Mouse (Mus musculus): Measurements from ENCODE around the gene Lhx6. TPM values are rescaled to one million over a fixed set of nuclear protein-coding genes. Genes with fewer than 3 reads are reported as not detected.

Gene Lhx6
- polyA plus RNA-seq, 1 experiment from 2014 or later = 2.0 TPM

DNA sequence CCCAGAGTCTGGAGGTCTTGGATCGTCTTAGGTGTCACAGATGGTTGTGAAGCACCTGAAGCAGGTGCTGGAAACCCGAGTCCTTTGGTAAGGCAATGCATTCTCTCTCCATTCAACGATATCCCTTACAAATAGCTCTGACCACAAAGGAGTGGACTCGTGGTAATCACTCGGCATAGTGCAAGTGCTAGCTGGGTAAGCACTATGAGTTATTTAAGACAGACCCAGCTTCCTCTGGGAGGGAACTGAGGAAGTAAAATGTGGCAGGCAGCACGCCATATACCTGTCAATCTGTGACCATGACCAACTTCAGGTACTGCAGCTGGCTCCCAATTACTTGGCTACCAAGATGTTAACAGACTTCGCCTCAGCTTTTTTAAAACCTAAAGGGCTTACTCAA, 70.3 kb downstream of the Lhx6 start:
- 86% methylated on average over 7 of the region's 7 CpGs for WGBS
- no peaks in the 10 kb centered on the region for H3K4me1 ChIP-seq (ENCODE audit: insufficient read depth, low read depth, low read length)
- no peak overlapping the region for H3K4me3 ChIP-seq (ENCODE audit: low read depth, low read length)
- ATAC-seq (no peak), DNase-seq (ENCODE audit: low spot score) (no peak)
- no peaks in the 10 kb centered on the region for H3K9me3 ChIP-seq (ENCODE audit: low read length)
- no peak overlapping the region for H3K4me2 ChIP-seq (replicated peaks; ENCODE audit: low read depth, low read length)
- H3K27me3 ChIP-seq (replicated peaks; ENCODE audit: insufficient read depth, low read length) = no peaks in the 10 kb centered on the region
- H3K27ac ChIP-seq (ENCODE audit: low read length) = no peak overlapping the region
- TF ChIP-seq CTCF (IDR thresholded peaks at IDR 0.05) = no peak
- TF ChIP-seq EP300 (IDR thresholded peaks at IDR 0.05) = no peak
- no peak overlapping the region for H3K9ac ChIP-seq (replicated peaks; ENCODE audit: low read depth)
- H3K36me3 ChIP-seq (ENCODE audit: insufficient read depth, low read length) = peaks cover 4% of the 10 kb centered on the region; the same call in 1 of the 2 replicates

DNA sequence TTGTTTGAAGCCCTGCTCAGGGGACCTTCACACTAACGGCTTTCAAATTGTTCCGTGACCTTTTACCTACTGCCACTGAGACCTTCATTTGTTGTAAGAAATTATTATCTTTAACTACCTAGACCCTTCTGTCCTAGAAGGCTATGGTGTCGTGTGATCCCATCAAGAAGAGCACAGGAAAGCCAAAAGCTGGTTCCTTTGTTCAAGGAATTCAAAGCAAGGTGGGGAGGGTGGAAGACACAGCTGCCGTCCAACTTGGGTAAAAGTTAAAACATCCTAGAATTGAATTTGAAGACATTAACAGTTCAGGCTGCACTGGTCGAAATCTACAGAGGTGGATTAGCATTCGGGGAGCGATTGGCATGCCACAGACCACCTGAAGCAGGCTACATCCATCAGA, 71.2 kb downstream of the Lhx6 start:
- Histone ChIP-seq H3K4me3 (ENCODE audit: low read depth, low read length) (no peak overlapping the region), H3K27me3 (replicated peaks; ENCODE audit: insufficient read depth, low read length) (no peaks in the 10 kb centered on the region), H3K9ac (replicated peaks; ENCODE audit: low read depth) (no peak overlapping the region), H3K4me1 (ENCODE audit: insufficient read depth, low read depth, low read length) (no peaks in the 10 kb centered on the region), H3K4me2 (replicated peaks; ENCODE audit: low read depth, low read length) (no peak overlapping the region), H3K9me3 (ENCODE audit: low read length) (no peaks in the 10 kb centered on the region), H3K27ac (ENCODE audit: low read length) (no peak overlapping the region), H3K36me3 (ENCODE audit: insufficient read depth, low read length) (peaks cover 4% of the 10 kb centered on the region; the same call in 1 of the 2 replicates)
- TF ChIP-seq CTCF (IDR thresholded peaks at IDR 0.05) (no peak), EP300 (IDR thresholded peaks at IDR 0.05) (no peak)
- ATAC-seq (no peak), DNase-seq (ENCODE audit: low spot score) (no peak)
- WGBS = 66% methylated on average over 7 of the region's 7 CpGs

DNA sequence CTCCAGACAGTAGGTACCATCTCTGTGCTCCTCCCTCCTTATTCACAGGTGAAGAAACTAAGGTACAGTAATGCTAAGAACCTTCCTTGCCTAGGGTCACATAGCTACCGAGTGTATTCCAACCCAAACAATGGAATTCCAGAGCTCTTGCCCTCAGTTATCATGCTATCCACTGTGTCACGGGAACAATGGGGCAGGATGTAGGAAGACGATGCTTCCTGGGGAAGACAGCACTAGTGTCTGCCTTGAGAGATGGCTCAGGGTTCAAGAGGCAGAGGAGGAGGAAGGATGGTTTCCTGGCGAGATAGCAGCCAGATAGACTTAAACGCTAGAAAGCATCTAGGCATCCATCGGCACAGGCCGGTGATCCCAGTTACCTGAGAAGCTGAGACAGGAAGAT, 72.3 kb downstream of the Lhx6 start:
- Histone ChIP-seq H3K4me2 (replicated peaks; ENCODE audit: low read depth, low read length) (no peak overlapping the region), H3K36me3 (ENCODE audit: insufficient read depth, low read length) (peaks cover 1% of the 10 kb centered on the region; the same call in 1 of the 2 replicates), H3K9ac (replicated peaks; ENCODE audit: low read depth) (no peak overlapping the region), H3K27ac (ENCODE audit: low read length) (no peak overlapping the region), H3K27me3 (replicated peaks; ENCODE audit: insufficient read depth, low read length) (no peaks in the 10 kb centered on the region), H3K9me3 (ENCODE audit: low read length) (no peaks in the 10 kb centered on the region), H3K4me3 (ENCODE audit: low read depth, low read length) (no peak overlapping the region), H3K4me1 (ENCODE audit: insufficient read depth, low read depth, low read length) (no peaks in the 10 kb centered on the region)
- TF ChIP-seq CTCF (IDR thresholded peaks at IDR 0.05) (no peak), EP300 (IDR thresholded peaks at IDR 0.05) (0 out of 2 replicates have a peak, but pooled peaks have one; percentile 39)
- DNase-seq (ENCODE audit: low spot score) (no peak), ATAC-seq (peak; percentile 43; the same call in 1 of the 2 replicates)
- 59% methylated on average over 7 of the region's 7 CpGs for WGBS

Other genes with a start within 250 kb of the Lhx6 start
- gene Ttll11, start 125.5 kb downstream of the Lhx6 start, polyA plus RNA-seq (2015; fragmentation: Nextera tagmentation; extraction: Ambion mirVana) = 1.7 and 2.1 TPM in 2 replicates
- gene Ndufa8, start 56.0 kb downstream of the Lhx6 start, polyA plus RNA-seq (2015; fragmentation: Nextera tagmentation; extraction: Ambion mirVana) = 202 and 228 TPM in 2 replicates
- gene Morn5, start 56.0 kb downstream of the Lhx6 start, polyA plus RNA-seq (2015; fragmentation: Nextera tagmentation; extraction: Ambion mirVana) = 5.3 and 6.7 TPM in 2 replicates
- gene Mrrf, start 31.0 kb upstream of the Lhx6 start, polyA plus RNA-seq (2015; fragmentation: Nextera tagmentation; extraction: Ambion mirVana) = 24.2 and 27.2 TPM in 2 replicates
- gene Rbm18, start 31.4 kb upstream of the Lhx6 start, polyA plus RNA-seq (2015; fragmentation: Nextera tagmentation; extraction: Ambion mirVana) = 60.5 and 64.2 TPM in 2 replicates
- gene Ptgs1, start 125.0 kb upstream of the Lhx6 start, polyA plus RNA-seq (2015; fragmentation: Nextera tagmentation; extraction: Ambion mirVana) = 111 and 116 TPM in 2 replicates

Measured in lung, postnatal 0 days (tissue).